24 mouse cellular contexts compared by ENCODE assay signal in the genomic region with DNA sequence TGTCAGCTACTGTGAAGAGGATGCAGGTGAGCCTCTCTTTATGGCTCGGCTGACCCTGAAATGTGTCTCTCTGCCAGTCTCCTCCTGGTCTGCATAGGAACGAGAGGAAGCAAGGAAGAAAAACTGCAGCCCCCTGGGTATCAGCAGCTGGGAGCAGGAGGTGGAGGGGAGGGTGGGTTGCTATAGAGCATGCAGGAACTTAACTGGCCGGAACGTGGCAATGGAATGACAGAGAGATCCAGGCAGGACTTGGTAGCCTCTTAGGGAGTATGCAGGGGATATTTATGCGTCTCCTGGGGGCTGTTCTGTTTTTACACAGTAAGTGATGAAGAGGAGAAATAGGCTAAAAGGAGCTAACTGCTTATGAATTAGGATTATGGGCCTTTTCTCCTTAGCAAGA. TPM values are rescaled to one million over a fixed set of nuclear protein-coding genes. Genes with fewer than 3 reads are reported as not detected.
DNase-seq lines count a peak whose midpoint lies in the region; ATAC-seq and TF ChIP-seq lines count a peak whose summit lies in the region.
"Had no signal": no experiment of that assay in that cellular context is flagged by ENCODE, and none has a peak within 500 bp of the region (broad histone marks: within the 10 kb centered on the region; RNA-seq: fewer than 3 reads in every experiment).

No protein-coding gene starts in this region.

- H3K27me3 ChIP-seq in hindbrain, embryonic 13.5 days = no peaks in the 10 kb centered on the region
- H3K27me3 ChIP-seq in hindbrain, embryonic 16.5 days (replicated peaks; ENCODE audit: control insufficient read depth, insufficient read depth, low read length) = no peaks in the 10 kb centered on the region
- no peaks in the 10 kb centered on the region for H3K27me3 ChIP-seq in kidney, postnatal 0 days (ENCODE audit: insufficient read depth, low read length)
- no peaks in the 10 kb centered on the region for H3K27me3 ChIP-seq in kidney, embryonic 15.5 days
- H3K27me3 ChIP-seq in neural tube, embryonic 13.5 days = no peaks in the 10 kb centered on the region
- H3K27me3 ChIP-seq: CH12.LX; embryonic facial prominence, embryonic 12.5 days; forebrain, embryonic 13.5 days; Patski had no signal

- H3K27ac ChIP-seq in hindbrain, embryonic 13.5 days = peak overlapping the region; percentile 58; the same call in 1 of the 2 replicates
- H3K27ac ChIP-seq in hindbrain, embryonic 16.5 days (ENCODE audit: low read depth, low read length) = no peak overlapping the region
- no peak overlapping the region for H3K27ac ChIP-seq in kidney, postnatal 0 days
- no peak overlapping the region for H3K27ac ChIP-seq in kidney, embryonic 15.5 days
- peak overlapping the region; percentile 35 for H3K27ac ChIP-seq in neural tube, embryonic 13.5 days (replicated peaks)
- H3K27ac ChIP-seq: embryonic facial prominence, embryonic 10.5 days; embryonic facial prominence, embryonic 12.5 days; forebrain, embryonic 13.5 days had no signal

- no peak overlapping the region for H3K4me3 ChIP-seq in hindbrain, embryonic 13.5 days
- H3K4me3 ChIP-seq in hindbrain, embryonic 16.5 days (ENCODE audit: low read length) = no peak overlapping the region
- no peak overlapping the region for H3K4me3 ChIP-seq in kidney, postnatal 0 days (replicated peaks; ENCODE audit: low read depth, low read length)
- H3K4me3 ChIP-seq in kidney, embryonic 15.5 days (replicated peaks) = no peak overlapping the region
- H3K4me3 ChIP-seq in neural tube, embryonic 13.5 days = no peak overlapping the region
- H3K4me3 ChIP-seq: embryonic facial prominence, embryonic 10.5 days; embryonic facial prominence, embryonic 12.5 days; forebrain, embryonic 13.5 days had no signal

- H3K9ac ChIP-seq in hindbrain, embryonic 13.5 days = no peak overlapping the region
- H3K9ac ChIP-seq in hindbrain, embryonic 16.5 days (ENCODE audit: low read depth, low read length) = no peak overlapping the region
- H3K9ac ChIP-seq in kidney, postnatal 0 days (ENCODE audit: low read depth, low read length) = no peak overlapping the region
- H3K9ac ChIP-seq in kidney, embryonic 15.5 days = no peak overlapping the region
- 0 out of 2 replicates have a peak overlapping the region, but pooled peaks have one; percentile 12 for H3K9ac ChIP-seq in neural tube, embryonic 13.5 days
- H3K9ac ChIP-seq: embryonic facial prominence, embryonic 12.5 days; forebrain, embryonic 13.5 days had no signal

- H3K36me3 ChIP-seq in hindbrain, embryonic 13.5 days = peaks cover 4% of the 10 kb centered on the region; the same call in 1 of the 2 replicates
- no peaks in the 10 kb centered on the region for H3K36me3 ChIP-seq in hindbrain, embryonic 16.5 days (ENCODE audit: control insufficient read depth, insufficient read depth, low read length)
- 0 out of 2 replicates have a peak, but pooled peaks cover 7% of the 10 kb centered on the region for H3K36me3 ChIP-seq in kidney, postnatal 0 days (ENCODE audit: insufficient read depth, low read length)
- H3K36me3 ChIP-seq in kidney, embryonic 15.5 days = peaks cover 44% of the 10 kb centered on the region
- 0 out of 2 replicates have a peak, but pooled peaks cover 2% of the 10 kb centered on the region for H3K36me3 ChIP-seq in neural tube, embryonic 13.5 days

- TF ChIP-seq CTCF in kidney, postnatal 0 days (IDR thresholded peaks at IDR 0.05; ENCODE audit: low read depth) = no peak

- DNase-seq in kidney, postnatal 0 days (ENCODE audit: low spot score) = peak; percentile 75
- DNase-seq in neural tube, embryonic 10.5 days (ENCODE audit: extremely low spot score, low spot score) = no peak
- no peak for DNase-seq in spleen, postnatal 14 days (ENCODE audit: low spot score in 2 of 2)
- DNase-seq: adrenal gland, adult 8-10 months; adrenal gland, postnatal 14 days; adrenal gland, postnatal 36 days; B cell, adult 2 months; cerebellum, adult 11-12 months; cerebellum, adult 2 months; cerebellum, adult 9-10 months; cerebellum, postnatal 10 days; cerebellum, postnatal 25 days had no signal

- 66% methylated on average over 5 of the region's 5 CpGs for WGBS in hindbrain, embryonic 13.5 days
- WGBS in hindbrain, embryonic 16.5 days = 55% methylated on average over 5 of the region's 5 CpGs
- 30% methylated on average over 5 of the region's 5 CpGs for WGBS in kidney, postnatal 0 days
- WGBS in kidney, embryonic 15.5 days = 29% methylated on average over 5 of the region's 5 CpGs
- WGBS in neural tube, embryonic 13.5 days = 50% methylated on average over 5 of the region's 5 CpGs

- ATAC-seq in hindbrain, embryonic 13.5 days (ENCODE audit: low FRiP score) = no peak
- no peak for ATAC-seq in hindbrain, embryonic 16.5 days
- no peak for ATAC-seq in kidney, postnatal 0 days (replicated peaks; ENCODE audit: low FRiP score, low read depth)
- ATAC-seq in kidney, embryonic 15.5 days (replicated peaks; ENCODE audit: low FRiP score) = no peak
- ATAC-seq in neural tube, embryonic 13.5 days (ENCODE audit: low read depth) = peak; percentile 61; the same call in 1 of the 2 replicates
- ATAC-seq: activated CD4-positive, CD25-positive, alpha-beta regulatory T cell, adult 4 months; CD4-positive, CD25-positive, alpha-beta regulatory T cell, adult 4 months; forebrain, embryonic 13.5 days; Patski had no signal

- H3K4me1 ChIP-seq in hindbrain, embryonic 13.5 days (replicated peaks) = peaks cover 6% of the 10 kb centered on the region; the same call in 1 of the 2 replicates
- H3K4me1 ChIP-seq in hindbrain, embryonic 16.5 days (ENCODE audit: control insufficient read depth, insufficient read depth, low read depth, low read length) = no peaks in the 10 kb centered on the region
- H3K4me1 ChIP-seq in kidney, postnatal 0 days (replicated peaks; ENCODE audit: insufficient read depth, low read length) = no peaks in the 10 kb centered on the region
- peaks cover 8% of the 10 kb centered on the region; the same call in 1 of the 2 replicates for H3K4me1 ChIP-seq in kidney, embryonic 15.5 days
- H3K4me1 ChIP-seq in neural tube, embryonic 13.5 days (replicated peaks) = peaks cover 20% of the 10 kb centered on the region
- H3K4me1 ChIP-seq: embryonic facial prominence, embryonic 10.5 days; embryonic facial prominence, embryonic 12.5 days; forebrain, embryonic 13.5 days had no signal

- no peaks in the 10 kb centered on the region for H3K9me3 ChIP-seq in hindbrain, embryonic 13.5 days
- H3K9me3 ChIP-seq in hindbrain, embryonic 16.5 days (ENCODE audit: control insufficient read depth, low read length) = no peaks in the 10 kb centered on the region
- H3K9me3 ChIP-seq in kidney, postnatal 0 days (replicated peaks; ENCODE audit: low read length) = no peaks in the 10 kb centered on the region
- H3K9me3 ChIP-seq in kidney, embryonic 15.5 days (replicated peaks) = no peaks in the 10 kb centered on the region
- no peaks in the 10 kb centered on the region for H3K9me3 ChIP-seq in neural tube, embryonic 13.5 days
- H3K9me3 ChIP-seq: embryonic facial prominence, embryonic 10.5 days; embryonic facial prominence, embryonic 12.5 days; forebrain, embryonic 13.5 days; G1E had no signal

- H3K4me2 ChIP-seq in hindbrain, embryonic 13.5 days = no peak overlapping the region
- H3K4me2 ChIP-seq in hindbrain, embryonic 16.5 days (ENCODE audit: low read length) = no peak overlapping the region
- H3K4me2 ChIP-seq in kidney, postnatal 0 days (ENCODE audit: low read length) = no peak overlapping the region
- no peak overlapping the region for H3K4me2 ChIP-seq in kidney, embryonic 15.5 days
- no peak overlapping the region for H3K4me2 ChIP-seq in neural tube, embryonic 13.5 days
- H3K4me2 ChIP-seq: embryonic facial prominence, embryonic 12.5 days; forebrain, embryonic 13.5 days had no signal

RNA-seq across cellular contexts. Expression of a gene that starts 48.7 kb away (rescaled TPM):
- polyA plus RNA-seq in hindbrain, embryonic 13.5 days (2015; fragmentation: Nextera tagmentation; extraction: Ambion mirVana) = 16.3 and 17.7 TPM in 2 replicates
- 32.0 and 39.8 TPM in 2 replicates for polyA plus RNA-seq in hindbrain, embryonic 16.5 days (2015; fragmentation: Nextera tagmentation; extraction: Ambion mirVana)
- 8.8 and 11.4 TPM in 2 replicates for polyA plus RNA-seq in kidney, postnatal 0 days (2015; fragmentation: Nextera tagmentation; extraction: Ambion mirVana)
- polyA plus RNA-seq in kidney, embryonic 15.5 days (2015; fragmentation: Nextera tagmentation; extraction: Ambion mirVana) = 35.4 and 39.2 TPM in 2 replicates
- polyA plus RNA-seq in neural tube, embryonic 13.5 days (2015; fragmentation: Nextera tagmentation; extraction: Ambion mirVana) = 16.6 and 18.6 TPM in 2 replicates

Comparison
In these comparisons a context has a peak if more than half of its experiments do, and no peak if none do; other contexts are left out.
1. H3K27ac ChIP-seq: peak in hindbrain, embryonic 13.5 days (single experiment) and neural tube, embryonic 13.5 days (single experiment); none in hindbrain, embryonic 16.5 days (single experiment), kidney, postnatal 0 days (single experiment) and kidney, embryonic 15.5 days (single experiment).